Mouse (Mus musculus) layer of hippocampus, adult 11-12 months (tissue): ENCODE data around the gene Klhl3.
"Not testable (repeated sequence)": the region's sequence is repeated elsewhere in the genome, so short reads cannot be mapped to it uniquely, and the experiment has no call there.

Experiments
- DNase-seq: peaks from one replicate; pipeline ENCODE4 v3.0.0; 2022; ENCODE audit warnings: low spot score

Klhl3 gene

GRCm38 (mm10) chr13:58113061-58113900, at the start of gene Klhl3:
Klhl3 (minus strand) TSS chr13:58113592.
- peak; percentile 80 for DNase-seq

GRCm38 (mm10) chr13:58160761-58161160, 47.4 kb upstream of the Klhl3 start:
- DNase-seq = no peak

- DNase-seq = peak; percentile 94
Observed at GRCm38 (mm10) chr13:58158099-58158912, 44.9 kb upstream of the Klhl3 start.

- DNase-seq = peak; percentile 84
Observed at GRCm38 (mm10) chr13:58157447-58158098, 44.2 kb upstream of the Klhl3 start, which contains the start of gene Idnk. Idnk (plus strand) TSS chr13:58157649.

DNA sequence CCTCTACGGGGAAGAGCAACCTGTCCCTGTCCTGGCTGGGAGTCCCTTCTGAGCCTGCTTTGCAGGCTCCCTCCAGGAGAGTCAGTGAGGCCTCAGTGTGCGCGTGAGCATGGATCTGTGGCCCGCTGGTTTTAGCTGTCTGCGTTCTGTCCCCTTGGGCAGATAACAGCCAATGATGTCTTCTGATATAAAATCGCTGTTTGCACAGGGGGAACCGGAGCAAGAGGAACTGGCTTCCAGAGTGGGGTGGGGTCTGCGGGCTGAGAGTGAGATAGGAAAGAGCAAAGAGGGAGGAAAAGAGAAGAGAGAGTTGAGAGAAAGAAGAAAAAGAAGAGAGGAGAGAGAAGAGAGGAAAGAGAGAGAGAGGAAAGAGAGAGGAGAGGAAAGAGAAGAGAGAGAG, 43.6 kb upstream of the Klhl3 start:
- DNase-seq = no peak

GRCm38 (mm10) chr13:58156031-58156430, 42.6 kb upstream of the Klhl3 start:
- DNase-seq = no peak

DNA sequence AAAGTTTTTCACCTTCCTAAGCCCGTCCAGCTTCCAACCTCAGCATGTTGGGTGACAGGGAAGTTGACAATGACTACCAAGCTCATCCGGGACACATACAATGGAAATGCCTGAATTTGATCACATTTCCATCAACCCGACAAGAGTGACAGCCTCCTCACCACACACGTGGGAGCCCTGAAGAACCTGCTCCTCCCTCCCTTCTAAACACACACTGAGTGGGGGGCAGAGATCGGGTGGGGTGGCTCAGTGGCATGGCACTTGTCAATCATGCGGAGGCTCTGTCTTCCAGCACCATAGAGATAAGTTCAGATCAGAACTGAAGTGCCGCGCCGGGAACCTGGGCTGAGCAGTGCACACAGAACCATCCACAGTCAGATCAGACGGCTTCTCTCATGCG, 37.0 kb upstream of the Klhl3 start:
- DNase-seq = no peak

DNA sequence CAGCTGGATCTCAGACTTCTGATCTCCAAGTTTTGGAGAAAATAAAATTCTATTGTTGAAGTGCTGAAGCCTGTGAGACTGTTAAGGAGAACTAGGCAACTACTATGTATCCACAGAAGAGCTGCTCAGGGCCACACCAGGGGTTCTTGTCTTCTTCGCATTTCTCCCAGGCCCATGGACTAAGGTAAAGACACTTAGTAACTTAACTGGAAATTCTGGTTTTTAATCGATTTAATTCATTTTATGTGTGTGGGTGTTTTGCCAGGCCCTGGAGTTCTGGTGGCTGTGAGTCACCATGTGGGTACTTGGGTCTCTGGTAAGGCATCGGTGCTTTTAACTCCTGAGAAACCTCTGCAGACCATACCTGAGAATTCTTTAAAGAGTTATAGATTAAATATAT, 36.2 kb upstream of the Klhl3 start:
- DNase-seq = no peak

- no peak for DNase-seq
Observed at GRCm38 (mm10) chr13:58149033-58149558, 35.7 kb upstream of the Klhl3 start.

GRCm38 (mm10) chr13:58148256-58148831, 35.0 kb upstream of the Klhl3 start:
- no peak for DNase-seq

- DNase-seq = no peak
Observed at GRCm38 (mm10) chr13:58147760-58148159, 34.4 kb upstream of the Klhl3 start.

DNA sequence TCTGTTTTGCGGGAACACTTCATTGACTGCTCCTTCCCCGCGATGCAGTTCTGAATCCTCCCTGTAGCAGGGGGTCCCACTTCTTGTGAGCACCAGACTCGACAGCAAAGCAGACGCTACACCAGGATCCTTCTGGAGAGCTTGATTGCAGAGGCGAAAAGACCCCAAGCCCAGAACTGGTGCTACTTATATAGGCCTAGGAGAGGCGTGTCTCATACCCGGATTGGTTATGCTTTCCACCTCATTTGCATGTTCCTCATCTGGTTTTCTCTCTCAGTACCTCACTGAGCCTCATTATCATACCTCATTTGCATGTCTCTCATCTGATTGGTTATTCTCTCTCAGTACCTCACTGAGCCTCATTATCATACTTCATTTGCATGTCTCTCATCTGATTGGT, 33.2 kb upstream of the Klhl3 start:
- DNase-seq = not testable (repeated sequence)

GRCm38 (mm10) chr13:58131692-58132091, 18.3 kb upstream of the Klhl3 start:
- no peak for DNase-seq

- DNase-seq = no peak
Observed at GRCm38 (mm10) chr13:58129687-58130246, 16.4 kb upstream of the Klhl3 start.

- peak; percentile 95 for DNase-seq
Observed at GRCm38 (mm10) chr13:58128768-58129671, 15.6 kb upstream of the Klhl3 start.

DNA sequence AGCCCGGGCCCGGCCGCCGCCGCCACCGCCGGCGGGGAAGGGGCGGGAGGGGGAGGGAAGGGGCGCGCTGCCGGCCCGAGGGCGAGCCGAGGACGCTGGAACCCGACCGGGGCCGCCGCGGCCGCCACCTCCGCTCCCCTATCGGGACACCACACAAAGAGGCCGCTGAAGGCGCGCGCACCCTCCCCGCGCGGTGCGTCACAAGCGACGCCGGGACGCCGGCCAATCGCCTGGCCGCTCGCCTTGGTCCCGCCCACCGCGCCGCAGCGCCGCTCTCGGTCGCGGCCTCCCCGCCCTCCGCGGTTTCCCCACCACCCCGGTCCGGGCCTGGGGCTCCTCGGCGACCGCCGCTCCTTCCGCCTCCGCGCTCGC, 15.0 kb upstream of the Klhl3 start, which contains the start of gene Hnrnpa0:
Hnrnpa0 (minus strand) TSS at position 161 of the 372 bp plus-strand sequence.
- peak; percentile 92 for DNase-seq

- DNase-seq = peak; percentile 72
Observed at GRCm38 (mm10) chr13:58127766-58128361, 14.5 kb upstream of the Klhl3 start.

DNA sequence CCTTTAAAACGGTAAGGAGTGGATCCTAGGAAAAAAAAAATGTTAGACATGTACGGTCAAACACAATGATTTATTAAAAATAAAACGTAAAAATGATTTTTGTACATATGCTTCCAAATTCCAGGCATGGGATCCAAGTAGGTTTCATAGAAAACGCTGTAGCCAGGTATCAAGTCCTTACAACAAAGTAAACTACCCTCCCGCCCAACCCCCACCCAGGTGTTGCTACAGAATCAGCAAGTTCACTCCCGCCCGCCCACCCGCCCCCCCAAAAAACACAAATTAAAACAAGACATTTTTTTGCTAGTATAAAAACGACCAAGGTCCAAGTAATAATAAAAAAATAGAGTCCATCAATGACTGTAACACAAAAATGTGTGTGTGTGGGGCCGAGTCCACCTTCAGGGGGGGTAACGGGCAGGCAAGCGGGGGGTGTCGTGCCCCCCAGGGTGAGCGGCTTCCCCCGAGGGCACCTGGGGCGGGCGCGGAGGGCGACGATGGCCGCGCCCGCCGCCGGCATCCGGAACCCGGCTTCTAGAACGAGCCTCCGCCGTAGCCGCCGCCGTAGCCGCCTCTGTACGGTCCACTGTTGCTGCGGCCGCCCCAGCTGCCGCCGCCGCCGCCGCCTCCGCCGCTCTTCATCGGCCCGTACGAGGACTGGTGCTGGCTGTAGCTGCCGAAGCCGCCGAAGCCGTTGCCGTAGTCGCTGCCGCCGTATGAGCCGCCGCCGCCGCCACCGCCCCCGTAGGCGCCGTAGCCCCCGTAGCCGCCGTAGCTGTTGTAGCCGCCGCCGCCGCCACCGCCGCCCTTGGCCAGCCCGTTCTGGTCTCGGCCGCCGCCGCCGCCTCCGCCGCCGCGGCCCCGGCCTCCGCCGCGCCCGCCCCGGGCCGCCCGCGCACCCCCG, 13.7 kb upstream of the Klhl3 start:
- peak; percentile 27 for DNase-seq

- peak; percentile 31 for DNase-seq
Observed at GRCm38 (mm10) chr13:58126126-58126525, 12.7 kb upstream of the Klhl3 start.
